Mouse (Mus musculus) left cerebral cortex, adult 11 months (tissue): ENCODE measurements around the gene Nmrk2.
"Not testable (repeated sequence)": the region's sequence is repeated elsewhere in the genome, so short reads cannot be mapped to it uniquely, and the experiment has no call there.

Source experiments
- DNase-seq: peaks from one replicate; pipeline ENCODE4 v3.0.0; 2022; ENCODE audit warnings: low spot score

The Nmrk2 gene

GRCm38 (mm10) chr10:81201807-81202758, at the start of gene Nmrk2:
Gene Nmrk2, minus strand, starts transcription at chr10:81202051.
- no peak for DNase-seq

- no peak for DNase-seq
These were observed 47.6 kb upstream of the Nmrk2 start for GRCm38 (mm10) chr10:81249442-81249841.

GRCm38 (mm10) chr10:81247804-81248203, 46.0 kb upstream of the Nmrk2 start:
- DNase-seq: no peak

GRCm38 (mm10) chr10:81245166-81245565, 43.3 kb upstream of the Nmrk2 start:
- no peak for DNase-seq

- DNase-seq: no peak
These were observed 42.7 kb upstream of the Nmrk2 start for GRCm38 (mm10) chr10:81244595-81244994.

GRCm38 (mm10) chr10:81244146-81244545, 42.3 kb upstream of the Nmrk2 start:
- DNase-seq: no peak

GRCm38 (mm10) chr10:81242021-81242420, 40.2 kb upstream of the Nmrk2 start:
- no peak for DNase-seq

GRCm38 (mm10) chr10:81240876-81241275, 39.0 kb upstream of the Nmrk2 start:
- DNase-seq: no peak

GRCm38 (mm10) chr10:81238618-81239017, 36.8 kb upstream of the Nmrk2 start:
- no peak for DNase-seq

GRCm38 (mm10) chr10:81236471-81237268, 34.8 kb upstream of the Nmrk2 start:
- no peak for DNase-seq

GRCm38 (mm10) chr10:81234206-81234605, 32.4 kb upstream of the Nmrk2 start:
- no peak for DNase-seq

- DNase-seq: no peak
These were observed 31.4 kb upstream of the Nmrk2 start for GRCm38 (mm10) chr10:81233226-81233585.

GRCm38 (mm10) chr10:81232580-81233225, 30.9 kb upstream of the Nmrk2 start, which contains the start of gene Zfr2:
Gene Zfr2, plus strand, starts transcription at chr10:81233155.
- DNase-seq: peak; percentile 91

- DNase-seq: no peak
These were observed 29.6 kb upstream of the Nmrk2 start for GRCm38 (mm10) chr10:81231436-81231835.

- DNase-seq: peak; percentile 75
These were observed 28.8 kb upstream of the Nmrk2 start, which contains the start of gene Atcay for GRCm38 (mm10) chr10:81230438-81231332. Gene Atcay, minus strand, starts transcription at chr10:81230833.

GRCm38 (mm10) chr10:81229735-81230437, 28.0 kb upstream of the Nmrk2 start:
- no peak for DNase-seq

GRCm38 (mm10) chr10:81223731-81224130, 21.9 kb upstream of the Nmrk2 start:
- not testable (repeated sequence) for DNase-seq

GRCm38 (mm10) chr10:81221402-81222015, 19.7 kb upstream of the Nmrk2 start:
- no peak for DNase-seq

- no peak for DNase-seq
These were observed 16.1 kb upstream of the Nmrk2 start for GRCm38 (mm10) chr10:81217964-81218363.

GRCm38 (mm10) chr10:81217267-81217666, 15.4 kb upstream of the Nmrk2 start:
- not testable (repeated sequence) for DNase-seq
